Mouse (Mus musculus) ovary, postnatal 14 days (tissue): ENCODE measurements at regions not wholly inside any gene's neighbourhood (a gene's known extent, or its start where the extent isn't known, plus 50 kb on each side); places are given as distances from the start of the nearest gene placed in this dataset.

Experiments used
- DNase-seq: peaks from one replicate; pipeline ENCODE4 v3.0.0; 2022; ENCODE audit warnings: low spot score

DNA sequence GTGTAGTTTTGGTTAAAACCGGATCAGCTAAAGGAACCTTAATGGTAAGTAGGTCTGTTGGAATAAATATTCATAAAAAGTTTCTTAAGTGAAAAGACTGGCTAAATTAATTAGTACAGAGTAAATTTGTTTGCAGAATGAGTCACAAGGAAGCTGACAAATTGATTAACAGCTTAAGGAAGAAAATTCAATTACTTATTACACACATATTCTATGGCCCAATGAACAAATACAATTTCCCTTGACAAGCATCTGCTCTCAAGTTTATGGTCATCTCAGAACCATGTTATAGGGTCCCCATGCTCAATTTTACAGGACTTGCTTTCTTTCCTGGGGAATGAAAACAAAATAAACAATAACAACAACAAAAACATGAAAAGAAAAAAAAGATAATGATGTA lies 231.4 kb upstream of the Frg1 start:
- DNase-seq = no peak

DNA sequence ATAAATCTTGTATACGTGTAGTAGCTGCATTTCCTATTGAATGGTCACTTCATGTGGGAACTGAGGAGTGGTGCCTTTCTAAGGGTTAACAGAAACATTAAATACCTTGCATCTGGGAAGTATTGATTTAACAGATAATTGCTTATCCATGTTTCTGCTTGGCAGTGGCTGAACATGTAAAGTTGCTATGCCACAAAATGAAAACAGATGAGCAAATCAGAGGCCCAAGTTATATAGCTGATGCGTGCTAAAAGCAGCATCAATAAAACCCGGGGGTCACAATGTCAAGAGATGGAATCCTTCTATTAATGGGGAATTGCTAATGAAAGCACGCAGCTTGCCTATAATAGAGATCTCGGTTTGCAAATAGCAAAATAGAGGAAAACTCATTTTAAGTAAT lies 227.8 kb upstream of the Frg1 start:
- no peak for DNase-seq

DNA sequence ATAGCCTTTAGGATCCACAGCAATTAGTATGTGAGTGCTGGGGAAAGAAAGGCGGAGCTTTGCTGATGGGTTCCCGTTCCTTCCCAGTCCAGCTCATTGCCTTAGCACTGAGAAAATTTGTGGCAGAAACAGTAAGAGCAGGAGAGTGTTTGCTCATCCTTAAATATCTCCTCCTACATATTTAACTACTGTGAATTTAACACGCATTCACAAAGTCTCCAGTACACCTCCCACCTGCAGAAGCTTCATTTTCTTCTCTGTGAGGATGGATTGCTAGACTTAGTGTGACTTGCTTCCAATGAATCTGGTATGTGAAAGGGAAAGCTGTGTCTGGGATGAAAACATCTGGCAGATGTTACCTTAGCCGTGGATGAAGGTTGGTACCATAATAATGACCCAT lies 207.0 kb upstream of the Frg1 start:
- DNase-seq = no peak

DNA sequence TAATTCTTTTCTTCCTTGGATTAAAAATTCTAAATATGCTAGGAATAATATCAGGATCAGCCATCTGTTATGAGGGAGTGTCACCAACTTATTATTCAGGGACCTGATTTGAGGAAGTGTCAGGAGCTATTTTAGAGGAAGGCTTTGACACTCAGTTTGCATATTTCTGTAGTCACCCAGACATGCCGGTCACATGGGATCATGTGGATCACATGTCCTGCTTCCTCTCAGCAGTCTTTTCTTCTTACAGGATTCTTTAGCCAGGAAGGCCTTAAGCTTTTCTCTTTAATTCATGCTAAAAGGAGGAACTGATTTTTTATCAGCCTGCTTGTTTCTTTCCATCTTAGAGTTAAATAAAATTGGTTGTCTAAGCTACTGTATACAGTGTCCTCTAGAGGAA lies 183.4 kb upstream of the Frg1 start:
- DNase-seq = no peak

DNA sequence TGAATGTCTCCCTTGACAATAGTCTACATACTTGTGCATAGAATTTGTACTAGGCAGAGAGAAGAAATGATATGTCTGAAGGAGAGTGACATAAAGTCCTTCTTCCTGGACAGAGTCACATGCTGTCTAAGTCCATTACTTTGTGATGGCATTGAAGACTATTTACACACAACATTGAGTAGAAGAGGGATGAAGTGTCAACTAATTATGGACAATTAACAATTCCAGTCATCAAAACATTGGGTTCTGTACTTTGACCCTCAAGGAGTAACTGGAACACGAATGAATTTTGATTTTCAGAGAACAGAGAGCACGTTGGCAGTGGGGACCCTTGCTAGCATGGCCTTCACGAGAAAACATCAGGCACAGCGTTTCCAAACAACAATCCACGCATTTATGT lies 177.6 kb upstream of the Frg1 start:
- DNase-seq = no peak

DNA sequence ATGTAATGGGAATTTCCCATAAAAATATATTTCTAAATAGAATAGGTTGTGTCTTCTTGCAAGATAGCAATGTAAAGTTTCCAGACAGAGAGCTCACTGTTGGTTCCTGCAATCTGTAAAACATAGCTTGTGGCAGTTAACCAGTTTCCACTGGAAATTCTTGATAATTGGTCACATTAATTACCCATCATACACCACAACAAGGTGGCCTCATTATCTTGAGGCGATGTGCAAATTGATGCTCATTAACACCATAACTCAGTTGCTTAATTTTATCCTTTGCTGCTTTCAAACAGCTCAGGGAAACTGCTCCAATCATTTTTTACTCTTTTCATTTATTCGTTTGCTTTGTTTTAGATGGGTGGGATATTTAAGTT lies 176.8 kb upstream of the Frg1 start:
- no peak for DNase-seq

DNA sequence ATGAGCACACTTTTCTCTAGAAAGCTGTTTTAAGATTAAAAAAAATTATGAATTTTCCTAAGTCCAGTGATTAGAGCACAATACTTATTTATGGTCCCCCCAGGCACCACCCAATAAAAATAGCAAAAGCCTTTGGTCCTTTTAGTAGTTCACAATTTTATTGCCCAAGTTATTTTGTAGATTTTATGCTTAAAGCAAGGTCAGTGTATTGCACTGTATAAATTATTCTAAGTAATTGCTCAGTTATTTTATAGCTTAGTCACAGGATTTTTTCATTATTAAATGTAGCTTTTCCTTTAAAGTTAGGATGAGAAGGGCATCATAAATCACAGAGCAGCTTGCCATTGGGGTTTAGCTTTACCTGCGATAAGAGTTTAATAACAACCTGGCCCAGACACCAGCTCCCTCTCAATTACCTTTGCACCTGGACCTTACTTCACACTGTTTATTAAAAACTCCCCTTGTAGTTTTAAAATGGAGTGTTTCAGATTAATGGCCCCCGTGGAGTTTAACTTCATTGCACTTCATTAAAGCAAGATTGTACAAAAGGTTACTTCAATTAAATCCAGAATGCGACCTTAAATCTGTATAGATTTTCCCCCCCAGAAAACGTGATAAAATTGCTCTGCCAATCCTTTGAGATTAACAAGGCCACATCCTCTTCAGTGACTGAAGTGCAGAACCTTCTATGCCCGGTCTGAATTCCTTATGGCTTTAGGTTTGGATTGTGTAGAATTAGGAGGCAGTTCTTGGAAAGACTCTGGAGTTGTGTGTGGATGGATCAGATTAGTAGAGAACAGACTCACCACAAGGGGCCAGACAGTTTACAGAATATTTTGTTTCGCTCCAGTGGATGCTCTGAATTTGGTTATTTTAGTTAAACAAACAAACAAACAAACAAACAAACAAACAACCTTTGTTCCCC lies 176.1 kb upstream of the Frg1 start:
- DNase-seq = no peak

DNA sequence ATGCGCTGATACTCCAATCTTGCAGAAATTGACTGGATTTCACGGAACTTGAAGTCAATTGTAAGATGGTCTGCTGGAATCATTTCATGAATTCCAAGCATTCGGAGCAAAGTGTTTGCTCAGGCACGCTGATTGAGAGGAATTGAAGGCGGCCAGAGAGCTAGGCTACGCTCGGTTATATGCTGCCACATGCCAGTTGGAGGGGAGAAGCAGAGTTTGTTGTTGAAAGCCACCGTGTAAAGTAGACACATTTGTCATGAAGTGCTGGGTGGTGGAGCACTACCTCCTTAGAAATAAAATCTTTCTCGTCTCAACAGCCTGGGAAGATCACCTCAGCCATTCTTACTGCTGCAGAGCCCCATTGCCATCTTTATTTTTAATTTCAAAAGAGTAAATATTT lies 175.3 kb upstream of the Frg1 start:
- no peak for DNase-seq

DNA sequence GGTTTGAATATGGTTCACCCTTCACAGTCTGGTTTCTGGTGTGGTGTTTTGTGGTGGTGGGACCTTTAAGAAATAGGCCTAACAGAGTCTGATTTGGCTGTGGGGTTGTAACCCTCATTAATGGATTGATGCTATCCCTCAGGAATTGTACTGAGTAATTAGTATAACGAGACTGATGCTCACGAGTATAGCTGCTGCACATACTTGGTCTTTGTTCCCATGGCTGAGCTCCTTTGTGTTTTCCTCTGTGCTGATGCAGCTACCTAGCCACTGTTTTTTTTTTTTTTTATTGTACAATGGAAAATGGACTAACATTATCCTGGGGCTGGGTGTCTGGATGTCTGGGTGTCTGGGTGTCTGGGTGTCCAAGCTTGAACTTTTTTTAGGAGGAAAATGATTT lies 171.3 kb upstream of the Frg1 start:
- DNase-seq = no peak

DNA sequence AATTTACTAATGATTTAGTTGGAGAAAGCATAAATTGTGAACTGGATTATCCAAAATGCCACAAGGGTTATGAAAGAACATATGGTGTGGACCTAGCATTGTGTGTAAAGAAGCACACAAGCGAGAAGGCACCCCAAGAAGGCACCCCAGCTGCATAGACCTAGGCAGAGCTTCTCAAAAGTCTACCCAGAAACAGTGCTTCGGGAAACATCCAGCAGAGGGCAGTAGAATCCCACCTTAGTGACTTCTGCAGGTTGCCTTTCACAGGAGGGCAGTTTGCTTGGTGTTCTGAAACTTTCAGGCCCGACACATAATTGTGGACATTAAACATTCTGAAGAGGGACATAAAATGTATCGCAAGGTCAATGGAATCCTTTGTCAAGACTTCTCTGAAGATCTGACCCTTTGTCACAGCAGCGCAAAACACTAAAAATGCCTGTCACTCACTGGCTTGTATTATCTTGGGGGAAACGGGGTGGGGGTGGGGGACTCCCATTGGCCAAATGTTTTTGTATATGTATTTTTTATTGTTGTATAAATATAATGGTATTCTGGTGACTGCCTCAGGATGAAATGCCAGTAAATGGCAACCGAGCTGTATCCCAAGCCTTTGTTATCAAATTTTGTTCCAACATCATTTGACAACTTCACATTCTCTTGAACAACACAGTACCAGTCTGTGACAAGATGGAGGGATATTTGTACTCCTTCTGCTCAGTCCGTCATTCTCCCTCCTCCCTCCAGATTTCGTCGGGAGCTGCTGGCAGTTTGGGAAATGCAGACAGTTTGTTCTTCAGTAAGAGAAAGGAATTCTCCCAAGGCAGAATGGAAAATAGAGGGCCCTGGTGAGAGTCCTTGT lies 156.4 kb upstream of the Frg1 start:
- DNase-seq = peak; percentile 80

DNA sequence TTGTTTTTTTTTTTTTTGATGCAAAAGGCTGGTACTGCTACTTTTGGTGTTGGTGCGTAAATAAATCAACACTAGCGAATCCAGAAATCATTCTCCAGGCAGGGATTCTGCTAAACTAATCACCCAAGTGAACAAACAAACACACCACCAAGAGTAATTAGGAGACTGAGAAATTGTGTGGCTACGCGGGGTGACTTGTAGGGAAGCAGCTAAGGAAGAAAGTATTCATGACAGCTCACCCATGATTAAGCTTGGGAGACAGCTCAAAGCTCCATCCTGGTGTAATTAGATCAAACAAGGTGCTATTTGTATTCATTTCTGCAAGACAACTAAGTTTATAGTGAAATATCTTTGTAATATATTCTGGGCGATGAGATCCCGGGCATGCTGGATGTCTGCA lies 153.7 kb upstream of the Frg1 start:
- no peak for DNase-seq

DNA sequence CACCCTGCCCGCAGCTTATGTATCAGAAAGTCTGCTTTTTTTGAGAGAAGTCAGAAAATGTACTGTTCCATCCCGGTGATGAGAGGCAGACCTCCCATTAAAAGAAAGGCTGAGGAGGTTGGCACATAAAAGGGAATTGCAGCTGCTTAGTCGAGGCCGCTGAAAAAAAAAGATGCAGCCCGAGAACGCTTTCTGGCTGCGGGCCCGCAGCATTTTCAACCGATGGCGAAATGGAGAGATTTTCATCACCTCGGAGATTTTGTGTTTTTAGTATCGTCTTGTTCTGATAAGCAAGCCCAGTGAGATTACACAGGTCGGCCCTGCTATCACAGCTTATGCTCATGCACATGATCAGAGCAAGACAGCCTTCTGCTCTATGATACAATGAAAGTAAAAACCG lies 145.1 kb upstream of the Frg1 start:
- no peak for DNase-seq

DNA sequence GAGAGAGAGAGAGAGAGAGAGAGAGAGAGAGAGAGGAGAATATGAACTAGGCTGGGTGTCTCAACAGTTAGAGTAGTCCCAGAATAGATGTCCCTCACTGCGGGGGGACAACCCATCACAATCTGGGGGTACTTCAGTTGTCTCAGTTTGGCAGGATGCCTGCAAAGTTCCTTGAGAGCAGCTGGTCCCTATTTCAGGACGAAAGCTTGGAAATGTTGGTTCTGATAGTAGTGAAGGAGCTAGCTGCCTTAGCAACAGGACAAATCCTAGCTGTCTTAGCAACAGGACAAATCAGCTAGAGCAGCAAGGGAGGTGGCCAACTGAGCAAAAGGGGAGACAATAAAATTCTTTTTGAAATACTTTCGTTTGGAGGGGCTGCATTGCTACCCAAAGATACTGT lies 139.9 kb upstream of the Frg1 start:
- no peak for DNase-seq

DNA sequence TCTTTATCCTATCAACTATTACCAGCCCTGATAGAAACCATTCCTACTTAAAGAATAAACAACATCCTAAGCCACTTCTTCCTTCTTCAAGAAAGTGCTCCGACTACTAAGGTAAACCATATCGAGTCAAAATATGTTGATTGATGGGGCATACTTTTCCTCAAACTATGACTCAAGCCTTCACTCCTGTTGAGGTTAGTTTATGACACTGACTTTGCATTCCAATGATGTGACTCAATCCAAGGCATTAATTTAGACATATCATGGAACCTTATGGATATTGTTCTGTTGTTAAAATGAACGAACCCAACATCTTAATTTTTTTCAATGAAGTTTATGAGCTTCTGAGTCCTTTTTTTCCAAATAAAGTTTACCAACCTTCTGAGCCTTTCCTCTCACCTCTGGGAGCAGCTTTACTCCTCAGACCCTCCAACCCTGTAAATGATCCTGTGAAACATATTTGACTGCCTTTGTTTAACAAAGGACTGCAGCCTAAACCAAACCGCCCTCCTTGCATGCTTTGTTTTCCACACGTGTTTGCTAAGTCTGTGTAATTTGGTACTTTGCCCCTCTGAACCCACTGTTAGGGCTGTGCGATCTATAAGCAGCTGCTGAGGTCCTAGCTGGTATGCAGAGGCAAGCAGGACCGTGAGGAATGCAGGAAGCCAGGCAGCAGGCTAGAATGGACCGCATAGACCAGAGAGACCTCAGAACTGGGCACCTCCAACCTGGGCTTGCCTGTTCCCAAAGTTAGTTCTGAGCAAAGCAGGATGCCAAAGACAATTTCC lies 136.1 kb upstream of the Frg1 start:
- no peak for DNase-seq

DNA sequence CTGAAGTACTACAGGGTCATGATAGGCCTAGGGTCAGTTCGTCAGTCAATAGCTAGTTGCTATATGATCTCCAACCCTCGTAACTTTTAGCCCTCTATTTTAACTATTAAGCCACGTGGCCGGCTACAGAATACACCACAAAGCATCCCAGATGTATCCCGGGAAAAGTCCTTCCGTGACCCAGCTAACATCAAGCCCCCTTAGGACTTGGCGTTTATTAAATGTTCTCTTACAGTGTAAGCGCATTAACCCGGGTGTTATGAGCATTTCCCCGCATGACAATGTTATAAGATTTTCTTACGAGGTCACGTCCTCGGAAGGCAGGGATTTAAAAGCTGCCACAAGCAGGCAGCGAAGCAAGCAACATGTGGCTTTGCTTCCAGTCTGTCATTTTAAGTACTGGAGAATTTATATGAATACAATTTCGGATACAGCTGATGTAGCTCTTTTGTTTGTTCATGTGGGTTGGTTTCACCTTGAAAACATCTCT lies 135.1 kb upstream of the Frg1 start:
- no peak for DNase-seq

DNA sequence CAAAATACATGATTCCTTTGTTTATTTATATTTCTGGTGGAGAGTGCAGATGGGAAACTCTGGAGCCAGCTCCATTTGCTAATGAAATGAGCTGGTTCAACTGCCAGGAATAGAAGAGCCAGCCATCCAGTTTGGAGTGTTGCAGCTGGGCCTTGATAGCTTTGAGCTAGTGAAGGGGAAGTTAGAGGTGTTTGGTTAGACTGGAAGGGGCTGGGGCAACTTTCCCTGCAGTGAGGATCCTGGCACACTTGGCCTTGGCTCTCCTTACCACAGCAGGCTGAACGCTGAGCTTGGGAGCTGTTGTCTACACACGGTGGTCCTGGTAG lies 133.2 kb upstream of the Frg1 start:
- no peak for DNase-seq

DNA sequence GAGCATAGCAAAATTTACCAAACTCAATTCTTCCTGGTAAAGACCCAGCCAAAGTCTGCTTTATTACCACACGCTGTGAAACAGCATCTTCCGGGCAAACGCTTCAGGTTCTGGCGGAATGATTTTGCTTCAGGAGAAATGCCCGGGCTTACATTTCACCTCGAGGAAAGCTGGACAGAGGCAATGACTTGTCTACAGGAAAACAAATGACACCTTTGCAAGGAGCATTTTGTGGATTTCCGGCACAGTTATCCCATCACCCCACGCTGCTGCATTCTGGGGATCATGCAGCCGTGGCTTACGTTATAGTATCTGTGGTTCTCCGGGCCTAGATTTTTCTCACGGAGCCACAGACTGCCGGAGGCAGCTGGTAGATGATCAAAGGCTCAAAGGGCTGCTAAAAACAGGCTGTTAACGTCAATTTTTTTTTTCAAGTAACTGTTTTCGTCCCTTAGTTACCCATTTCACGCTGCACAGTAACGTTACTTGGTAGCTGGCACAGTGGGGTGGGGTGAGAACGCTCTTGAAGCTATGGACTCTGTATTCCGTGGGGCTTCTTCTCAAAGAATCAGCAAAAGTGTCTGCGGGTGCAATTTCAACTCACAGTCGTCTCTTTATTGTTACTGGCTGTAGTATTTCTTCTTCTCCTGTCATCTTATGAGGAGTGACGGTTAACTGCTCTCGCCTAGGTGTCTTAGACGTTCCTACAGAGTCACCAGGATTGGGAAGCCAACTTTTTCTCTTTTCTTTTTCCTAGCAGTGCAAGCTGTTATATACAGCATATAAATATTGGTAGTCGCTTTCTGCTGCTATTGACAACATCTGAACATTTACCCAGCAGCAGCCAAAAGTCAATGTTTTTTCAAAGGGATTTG lies 132.6 kb upstream of the Frg1 start:
- no peak for DNase-seq

DNA sequence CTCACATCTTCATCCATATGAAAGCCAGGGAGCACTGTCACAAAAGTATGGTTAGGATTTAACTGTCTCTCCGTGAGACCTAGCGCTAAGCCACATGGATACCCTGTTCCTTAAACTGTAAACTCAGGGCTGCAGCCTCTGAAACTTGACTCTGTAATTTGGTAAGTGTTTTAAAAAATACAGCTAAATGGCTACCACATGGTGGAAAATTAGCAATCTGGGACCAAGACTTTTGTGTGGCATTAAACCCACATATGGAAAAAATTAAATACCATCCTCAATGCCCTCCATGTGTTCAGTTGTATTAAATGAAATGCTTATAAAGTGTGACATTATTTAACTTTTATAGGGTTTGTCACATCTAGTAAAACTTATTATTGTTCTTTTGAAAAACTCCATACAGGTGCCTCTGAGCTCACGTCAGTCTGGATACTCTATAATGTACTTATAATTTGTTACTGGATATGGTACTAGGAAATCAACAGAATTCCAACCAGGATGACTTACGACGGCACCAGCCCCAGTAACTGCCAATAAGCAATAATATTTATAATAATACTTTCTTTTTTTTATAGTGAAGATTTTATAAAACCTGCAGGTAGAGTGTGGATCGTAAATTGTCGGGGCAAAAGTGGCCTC lies 131.0 kb upstream of the Frg1 start:
- no peak for DNase-seq

DNA sequence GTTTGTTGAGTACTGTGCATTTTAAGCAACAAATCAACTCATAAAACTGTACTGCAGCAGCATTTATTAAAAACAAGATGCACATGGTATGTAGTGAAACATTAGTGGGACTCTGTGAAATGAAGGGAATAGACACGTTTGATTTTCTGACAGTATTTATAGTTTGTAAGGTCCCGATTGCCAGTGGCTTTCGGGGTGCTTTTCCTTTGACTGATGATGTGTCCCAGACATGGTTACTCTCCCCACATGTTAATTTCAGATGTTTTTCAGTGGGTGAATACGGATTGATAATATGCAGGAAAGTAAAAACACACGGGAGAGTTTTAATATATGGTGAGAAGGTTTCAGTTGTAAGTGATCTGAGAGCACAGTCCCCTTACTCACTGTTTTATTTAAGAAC lies 115.3 kb upstream of the Frg1 start:
- no peak for DNase-seq

DNA sequence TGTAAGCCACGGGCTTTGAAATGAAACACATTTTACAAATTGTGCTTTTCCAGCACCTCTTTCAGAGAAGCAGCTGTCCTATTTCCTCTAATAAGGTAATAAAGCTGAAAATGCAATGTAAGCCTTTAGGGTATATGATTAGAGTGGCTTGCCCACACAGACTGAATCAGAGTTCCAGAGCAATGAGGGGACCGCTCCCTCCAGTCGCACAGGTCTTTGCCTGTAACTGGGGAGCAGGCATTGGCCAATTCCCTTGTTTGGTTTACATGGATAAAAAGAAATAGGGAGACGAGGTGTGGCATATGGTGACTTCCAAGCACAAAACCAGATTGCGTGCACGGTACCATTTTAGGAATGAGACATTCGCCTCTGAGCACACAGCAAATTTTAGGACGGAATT lies 112.7 kb upstream of the Frg1 start:
- DNase-seq = no peak

DNA sequence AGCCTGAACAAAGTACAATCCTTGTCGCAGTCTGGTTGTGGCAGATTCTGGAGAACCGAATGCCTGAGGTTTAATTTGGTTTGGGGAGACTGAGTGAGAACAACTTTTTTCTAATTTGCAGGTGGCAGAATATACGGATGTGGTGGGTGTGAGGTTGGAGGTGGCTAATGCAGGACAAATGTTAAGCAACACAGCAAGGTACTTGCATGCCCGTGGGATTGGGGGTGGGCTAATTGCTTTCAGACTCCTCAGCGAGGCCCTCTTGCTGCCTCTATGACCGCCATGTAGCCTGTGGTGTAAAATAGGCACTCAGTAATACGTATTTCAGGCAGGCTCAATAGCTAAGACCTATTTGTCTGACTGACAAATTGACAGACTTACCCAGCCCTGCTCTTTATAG lies 109.4 kb upstream of the Frg1 start:
- DNase-seq = no peak
